Mouse (Mus musculus): ENCODE data around the gene Tfr2.

The Tfr2 gene

GRCm38 (mm10) chr5:137623937-137624530, 54.4 kb downstream of the Tfr2 start:
- no peak for DNase-seq (ENCODE audit: low spot score in 2 of 2)

GRCm38 (mm10) chr5:137627991-137628390, 58.4 kb downstream of the Tfr2 start:
- no peak for DNase-seq (ENCODE audit: low spot score in 2 of 2)

GRCm38 (mm10) chr5:137628498-137629305, 59.1 kb downstream of the Tfr2 start, which contains the start of the genes Fbxo24, Lrch4 and Gm20605:
Fbxo24 (minus strand) TSS chr5:137629002.
Lrch4 (plus strand) TSS chr5:137629121.
Gm20605 (plus strand) TSS chr5:137629175.
- peak; percentile 90 to 99 for DNase-seq (ENCODE audit: low spot score in 2 of 2)

- DNase-seq (ENCODE audit: low spot score in 2 of 2): peak in 1 of 2 experiments; percentile 85
These were observed 59.7 kb downstream of the Tfr2 start for GRCm38 (mm10) chr5:137629306-137629721.

GRCm38 (mm10) chr5:137629906-137630545, 60.4 kb downstream of the Tfr2 start:
- peak in 1 of 2 experiments; percentile 33 for DNase-seq (ENCODE audit: low spot score in 2 of 2)

GRCm38 (mm10) chr5:137630602-137631001, 61.0 kb downstream of the Tfr2 start:
- DNase-seq (ENCODE audit: low spot score in 2 of 2): no peak

- DNase-seq (ENCODE audit: low spot score in 2 of 2): no peak
These were observed 61.5 kb downstream of the Tfr2 start for GRCm38 (mm10) chr5:137631171-137631570.

GRCm38 (mm10) chr5:137631591-137631990, 62.0 kb downstream of the Tfr2 start:
- DNase-seq (ENCODE audit: low spot score in 2 of 2): no peak

GRCm38 (mm10) chr5:137633397-137634084, 63.9 kb downstream of the Tfr2 start:
- no peak for DNase-seq (ENCODE audit: low spot score in 2 of 2)
